Mouse (Mus musculus) lung, adult 2 months (tissue): Measurements from ENCODE around the gene Irs3.

ENCODE experiments used
- CTCF ChIP-seq: fragments of 200-500 bp; IDR thresholded peaks from 2 replicates; pipeline ENCODE4 v1.5.1; 2011; ENCODE audit warnings: mild to moderate bottlenecking, low read length, control low read depth; ENCODE audit not compliant: insufficient read depth
- POLR2A ChIP-seq: fragments of 200-500 bp; IDR thresholded peaks from 2 replicates; pipeline ENCODE4 v1.6.1; 2011; ENCODE audit warnings: low read depth, mild to moderate bottlenecking, control low read depth, low read length, borderline replicate concordance; ENCODE audit errors: extremely low read depth

DNA sequence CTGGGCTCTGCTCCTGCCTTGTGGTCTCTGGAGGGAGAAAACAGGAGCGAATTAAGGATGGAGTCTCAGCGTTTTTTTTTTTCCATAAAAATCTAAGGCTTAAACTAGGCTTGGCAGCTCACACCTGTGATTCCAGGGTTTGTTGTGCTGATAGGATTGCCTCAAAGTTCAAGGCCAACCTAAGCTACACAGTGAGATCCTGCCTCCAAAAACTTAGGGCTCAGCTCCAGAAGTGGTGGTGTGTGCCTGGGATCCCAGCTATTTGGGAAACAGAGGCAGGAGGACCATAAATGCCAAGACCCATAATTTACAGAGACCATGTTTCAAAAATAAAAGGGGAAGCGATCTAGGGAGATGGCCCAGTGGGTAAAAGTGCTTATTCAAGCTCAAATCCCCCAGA lies 36.2 kb downstream of the Irs3 start:
- no peak for TF ChIP-seq CTCF
- no peak for TF ChIP-seq POLR2A
